Mouse (Mus musculus) embryonic facial prominence, embryonic 11.5 days (tissue): Measurements from ENCODE around the gene Olfr466. TPM values are rescaled to one million over a fixed set of nuclear protein-coding genes. Genes with fewer than 3 reads are reported as not detected.

Experiments used
- ATAC-seq: fragments of 200-750 bp; cut with Nextera tagmentation; replicated peaks from 2 replicates; pipeline ENCODE4 v1.8.0; 2017; ENCODE audit warnings: low read depth; ENCODE audit not compliant: insufficient number of reproducible peaks, low FRiP score, low TSS enrichment
- DNase-seq: peaks from one replicate; pipeline ENCODE4 v3.0.0-alpha.2; 2015; ENCODE audit warnings: low spot score
- H3K27ac ChIP-seq: fragments of 300-500 bp; sonication (generic); replicated peaks from 2 replicates; pipeline ENCODE4 v1.5.1; 2014; ENCODE audit warnings: mild to moderate bottlenecking, low read depth, low read length, control low read depth
- H3K27me3 ChIP-seq: fragments of 300-500 bp; sonication (generic); 2 replicates; pipeline ENCODE4 v1.6.1; 2014; ENCODE audit warnings: mild to moderate bottlenecking, low read length, moderate library complexity, mixed read lengths; ENCODE audit not compliant: control insufficient read depth, insufficient read depth
- H3K36me3 ChIP-seq: fragments of 300-500 bp; sonication (generic); replicated peaks from 2 replicates; pipeline ENCODE4 v1.6.1; 2014; ENCODE audit warnings: low read depth, mild to moderate bottlenecking, low read length, moderate library complexity, mixed read lengths; ENCODE audit not compliant: control insufficient read depth, insufficient read depth
- H3K4me1 ChIP-seq: fragments of 300-500 bp; sonication (generic); 2 replicates; pipeline ENCODE4 v1.6.1; 2014; ENCODE audit warnings: low read length, mixed read lengths; ENCODE audit not compliant: control insufficient read depth, insufficient read depth
- H3K4me2 ChIP-seq: fragments of 300-500 bp; sonication (generic); 2 replicates; pipeline ENCODE4 v1.6.1; 2014; ENCODE audit warnings: low read depth, mild to moderate bottlenecking, control low read depth, low read length, moderate library complexity
- H3K4me3 ChIP-seq: fragments of 300-500 bp; sonication (generic); 2 replicates; pipeline ENCODE4 v1.5.1; 2014; ENCODE audit warnings: low read depth, low read length, control low read depth
- H3K9ac ChIP-seq: fragments of 300-500 bp; sonication (generic); replicated peaks from 2 replicates; pipeline ENCODE4 v1.6.1; 2014; ENCODE audit warnings: mild to moderate bottlenecking, control low read depth, low read length
- H3K9me3 ChIP-seq: fragments of 300-500 bp; sonication (generic); replicated peaks from 2 replicates; pipeline ENCODE4 v1.6.1; 2016; ENCODE audit warnings: mild to moderate bottlenecking, low read length, inconsistent platforms, mixed read lengths; ENCODE audit not compliant: control insufficient read depth
- WGBS: fragments of 180-500 bp; shearing (Covaris S2); extraction: QIAGEN DNeasy Blood & Tissue Kit; methylation state at CpG from one replicate; pipeline ENCODE4 v1.1.7; 2014; 5-methylcytosine and 5-hydroxymethylcytosine counted together
- polyA plus RNA-seq: library from polyadenylated mRNA; unstranded; fragments of >200 nt; fragmentation: Nextera tagmentation; extraction: Ambion mirVana; gene quantifications from 2 replicates; pipeline ENCODE4 v1.2.1, GENCODE M21; 2014

The Olfr466 gene
- polyA plus RNA-seq, 1 experiment from 2014 or later: not detected

DNA sequence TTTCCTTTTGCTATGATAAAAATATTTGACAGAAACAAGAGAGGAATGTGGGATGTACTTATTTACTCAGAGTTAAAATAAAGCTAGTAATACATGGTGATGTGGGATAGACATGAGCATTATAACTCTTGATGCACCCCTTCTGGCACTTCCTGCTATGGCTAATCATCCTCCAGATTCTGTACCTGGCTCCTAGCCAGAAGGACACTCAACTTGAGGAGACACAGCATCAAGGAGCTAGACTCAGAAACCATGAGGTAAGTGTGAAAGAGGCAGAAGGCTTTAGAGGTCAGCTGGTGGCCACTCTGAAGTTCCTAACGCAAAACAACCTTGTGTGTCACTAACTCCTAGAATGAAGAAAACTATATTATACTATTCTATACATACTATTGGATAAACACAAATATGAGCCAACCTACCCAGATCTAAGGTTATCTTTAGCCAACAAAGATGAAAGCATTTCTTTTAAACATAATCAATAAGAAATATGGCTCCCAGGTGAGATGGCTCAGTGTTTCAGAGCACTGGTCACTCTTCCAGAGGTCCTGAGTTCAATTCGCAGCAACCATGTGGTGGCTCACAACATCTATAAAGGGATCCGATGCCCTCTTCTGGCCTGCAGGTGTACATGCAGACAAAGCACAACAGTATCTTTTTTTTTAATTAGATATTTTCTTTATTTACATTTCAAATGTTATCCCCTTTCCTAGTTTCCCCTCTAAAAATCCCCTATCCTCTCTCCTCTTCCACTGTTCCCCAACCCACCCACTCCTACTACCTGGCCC is 22.8 kb upstream of the Olfr466 start:
- Histone ChIP-seq H3K36me3 (no peaks in the 10 kb centered on the region), H3K4me3 (no peak overlapping the region), H3K4me2 (no peak overlapping the region), H3K9me3 (no peaks in the 10 kb centered on the region), H3K9ac (no peak overlapping the region), H3K27me3 (no peaks in the 10 kb centered on the region), H3K27ac (no peak overlapping the region), H3K4me1 (no peaks in the 10 kb centered on the region)
- DNase-seq: no peak
- 56% methylated on average over 3 of the region's 3 CpGs for WGBS
- ATAC-seq: no peak

DNA sequence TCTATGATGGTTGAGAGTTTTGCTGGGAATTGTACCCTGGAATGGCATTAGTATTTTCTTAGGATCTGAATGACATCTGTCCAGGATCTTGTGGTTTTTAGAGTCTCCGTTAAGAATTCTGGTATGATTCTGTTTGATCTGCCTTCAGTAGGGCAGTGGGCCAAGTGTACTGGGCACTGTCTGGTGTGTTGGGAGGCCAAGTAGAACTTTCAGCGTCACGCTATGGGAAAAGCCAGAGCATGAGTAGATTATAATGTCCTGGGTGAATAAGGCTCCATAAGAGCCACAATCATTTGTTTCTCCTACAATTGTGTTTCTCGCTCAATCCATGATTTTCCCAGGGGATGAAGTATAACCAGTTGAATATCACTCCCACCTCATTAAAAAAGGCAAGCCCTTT is 12.3 kb upstream of the Olfr466 start, which contains the start of gene Olfr465-ps1:
Gene Olfr465-ps1 (plus strand): TSS at position 301 of the 400 bp plus-strand sequence.
- no peak within 1 kb of the TSS for H3K9ac ChIP-seq
- H3K4me2 ChIP-seq: no peak within 1 kb of the TSS
- no peak for ATAC-seq
- no peak within 1 kb of the TSS for H3K4me3 ChIP-seq
- H3K27me3 ChIP-seq: no peaks in the 10 kb centered on the region
- no peaks in the 10 kb centered on the region for H3K9me3 ChIP-seq
- DNase-seq: no peak
- no peaks in the 10 kb centered on the region for H3K36me3 ChIP-seq
- H3K27ac ChIP-seq: no peak within 1 kb of the TSS
- WGBS: 84% methylated on average over 4 of the region's 4 CpGs
- no peaks in the 10 kb centered on the region for H3K4me1 ChIP-seq

DNA sequence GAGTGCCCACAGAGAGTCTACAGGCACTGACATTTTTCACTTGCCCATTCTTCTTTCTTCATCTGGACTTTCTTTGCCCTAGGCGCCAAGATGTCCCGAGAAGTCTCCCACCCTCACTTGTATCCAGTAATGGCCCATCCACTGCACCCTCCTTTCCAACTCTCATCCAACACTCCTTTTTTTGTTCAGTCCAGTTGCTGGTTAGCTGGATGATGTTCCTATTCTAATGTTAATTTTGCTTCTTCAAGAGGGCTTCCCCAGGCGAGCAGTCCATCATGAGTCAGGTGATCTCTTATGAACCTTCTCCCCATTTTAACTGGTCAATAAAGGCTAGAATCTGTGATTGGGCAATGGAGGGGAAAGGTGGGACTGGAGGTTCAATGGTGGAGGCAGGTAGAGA is 24.1 kb downstream of the Olfr466 start:
- no peaks in the 10 kb centered on the region for H3K36me3 ChIP-seq
- no peak overlapping the region for H3K4me3 ChIP-seq
- H3K9ac ChIP-seq: no peak overlapping the region
- no peaks in the 10 kb centered on the region for H3K4me1 ChIP-seq
- H3K27me3 ChIP-seq: no peaks in the 10 kb centered on the region
- no peak overlapping the region for H3K27ac ChIP-seq
- no peak overlapping the region for H3K4me2 ChIP-seq
- H3K9me3 ChIP-seq: no peaks in the 10 kb centered on the region
- 76% methylated on average over 3 of the region's 3 CpGs for WGBS
- DNase-seq (no peak), ATAC-seq (no peak)

DNA sequence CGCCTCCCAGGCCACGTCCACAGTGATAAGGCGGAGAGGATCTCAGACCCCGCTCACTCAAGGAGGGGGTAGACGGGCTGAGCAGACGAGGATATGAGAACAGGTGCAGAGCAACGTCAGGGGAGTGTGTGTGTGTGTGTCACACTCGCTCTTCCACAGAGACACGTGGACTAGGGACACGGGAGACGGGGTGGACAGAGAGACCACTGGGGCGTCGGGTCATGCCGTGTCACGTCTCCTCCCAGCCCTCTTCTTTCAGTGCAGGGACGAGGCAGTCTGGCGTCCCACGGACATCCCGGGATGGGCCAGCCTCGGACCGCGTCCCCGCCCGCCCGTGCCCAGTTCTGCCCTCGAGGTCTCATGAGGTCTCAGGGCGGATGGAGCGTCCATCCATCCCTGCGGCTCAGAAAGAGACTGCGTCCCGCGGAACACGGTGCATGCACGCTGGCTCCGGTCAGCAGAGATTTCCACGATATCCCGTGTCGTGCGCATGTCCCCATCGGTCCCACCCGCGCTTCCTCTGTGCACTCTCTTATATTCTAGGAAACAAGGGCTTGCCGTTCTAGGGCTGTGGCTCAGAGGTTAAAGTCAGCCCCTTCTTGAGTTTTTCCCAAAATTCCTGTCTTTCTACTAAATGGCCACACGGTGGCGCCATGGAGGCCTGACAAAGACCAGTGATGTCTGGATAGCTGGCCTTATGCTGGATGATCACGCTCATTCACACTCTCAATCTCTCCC is 25.9 kb downstream of the Olfr466 start:
- ATAC-seq: peak; percentile 56; the same call in 1 of the 2 replicates
- Histone ChIP-seq H3K27ac (no peak overlapping the region), H3K9ac (0 out of 2 replicates have a peak overlapping the region, but pooled peaks have one; percentile 9), H3K9me3 (no peaks in the 10 kb centered on the region), H3K4me1 (no peaks in the 10 kb centered on the region), H3K4me2 (peak overlapping the region; percentile 39), H3K4me3 (no peak overlapping the region), H3K27me3 (no peaks in the 10 kb centered on the region), H3K36me3 (no peaks in the 10 kb centered on the region)
- DNase-seq: peak; percentile 66
- WGBS: 23% methylated on average over 45 of the region's 46 CpGs

DNA sequence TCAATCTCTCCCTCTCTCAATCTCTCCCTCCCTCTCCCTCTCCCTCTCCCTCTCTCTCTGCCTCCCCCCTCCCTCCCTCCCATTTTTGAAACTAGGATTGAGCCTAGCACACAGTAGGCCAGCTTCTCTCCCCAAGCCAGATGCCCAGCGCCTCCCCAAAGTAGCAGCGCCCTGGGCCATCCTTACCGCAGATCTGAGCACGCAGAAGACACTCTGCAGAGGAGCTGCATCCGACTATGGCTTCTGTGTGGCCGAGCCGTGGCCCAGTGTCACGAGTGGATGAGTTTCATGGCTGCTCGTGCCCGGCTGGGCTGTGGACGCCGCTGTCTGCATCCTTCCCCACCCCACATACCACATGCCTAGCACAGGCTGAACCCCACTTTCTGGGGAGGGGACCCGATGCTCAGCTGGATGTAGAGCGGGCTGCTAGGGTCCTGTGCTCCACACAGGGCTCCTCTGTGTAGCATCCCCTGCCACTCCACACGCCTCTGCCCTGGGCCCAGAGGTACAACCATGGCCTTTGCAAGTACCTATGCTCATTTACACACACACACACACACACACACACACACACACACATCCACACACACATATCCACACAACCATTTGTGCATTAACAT is 26.5 kb downstream of the Olfr466 start:
- Histone ChIP-seq H3K36me3 (no peaks in the 10 kb centered on the region), H3K4me2 (no peak overlapping the region), H3K27me3 (no peaks in the 10 kb centered on the region), H3K9ac (no peak overlapping the region), H3K9me3 (no peaks in the 10 kb centered on the region), H3K4me3 (no peak overlapping the region), H3K27ac (no peak overlapping the region), H3K4me1 (no peaks in the 10 kb centered on the region)
- DNase-seq: no peak
- WGBS: 52% methylated on average over 15 of the region's 15 CpGs
- ATAC-seq: no peak; the same call in 1 of the 2 replicates

DNA sequence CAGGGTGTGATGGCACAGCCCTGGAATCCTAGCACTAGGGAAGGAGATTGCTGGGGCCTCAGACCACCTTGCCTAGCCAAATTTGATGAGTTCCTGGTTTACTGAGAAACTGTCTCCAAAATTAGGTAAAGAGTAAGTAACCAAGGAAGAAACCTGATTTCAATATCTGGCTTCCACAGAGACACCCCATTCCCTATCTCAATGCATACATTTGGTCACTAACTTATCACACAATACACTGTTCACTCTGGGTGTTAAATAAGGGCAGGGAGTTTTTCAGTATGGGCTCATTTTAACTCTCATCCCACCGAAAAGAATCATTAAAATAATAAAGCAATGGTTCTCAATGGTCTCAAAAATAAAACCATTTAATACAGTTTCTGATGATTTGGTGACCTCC is 50.6 kb downstream of the Olfr466 start:
- Histone ChIP-seq H3K9ac (no peak overlapping the region), H3K27me3 (no peaks in the 10 kb centered on the region), H3K36me3 (no peaks in the 10 kb centered on the region), H3K4me2 (no peak overlapping the region), H3K27ac (no peak overlapping the region), H3K9me3 (no peaks in the 10 kb centered on the region), H3K4me1 (no peaks in the 10 kb centered on the region), H3K4me3 (no peak overlapping the region)
- ATAC-seq: no peak
- WGBS: 74% methylated on average over 1 of the region's 1 CpGs
- no peak for DNase-seq
